Mouse (Mus musculus) left cerebral cortex, postnatal 10 days (tissue): ENCODE results near the gene Smn1. TPM values are rescaled to one million over a fixed set of nuclear protein-coding genes. Genes with fewer than 3 reads are reported as not detected.

Source experiments
- total RNA-seq, 2 experiments: library from RNA; stranded (reverse); gene quantifications; 2 replicates each; pipeline ENCODE4 v1.2.3; 2021

Smn1 gene
- total RNA-seq, 2 experiments from 2014 or later, result 33.2 to 38.9 TPM

Other genes with a start within 250 kb of the Smn1 start
- gene Cartpt, start 223.8 kb upstream of the Smn1 start, total RNA-seq, result 10 to 100 TPM; 33.0 to 35.6 TPM
- 10 to 100 TPM; 28.6 to 30.6 TPM for gene Mccc2, start 109.2 kb upstream of the Smn1 start, total RNA-seq
- 10 to 100 TPM; 35.1 to 40.3 TPM for gene Bdp1, start 20.8 kb upstream of the Smn1 start, total RNA-seq
- 10 to 100 TPM; 51.3 to 52.2 TPM for gene Serf1, start 16.8 kb upstream of the Smn1 start, total RNA-seq
- under 1 TPM; 0.21 to 0.47 TPM for gene Naip2, start 77.2 kb downstream of the Smn1 start, total RNA-seq
- gene Naip5, start 121.5 kb downstream of the Smn1 start, total RNA-seq, result under 1 TPM; 0.22 to 0.32 TPM
- under 1 TPM; 0.24 to 0.26 TPM for gene Naip6, start 192.8 kb downstream of the Smn1 start, total RNA-seq